Mouse (Mus musculus) heart, postnatal 0 days (tissue): ENCODE measurements around the gene Slc25a42.

Experiments
- CTCF ChIP-seq: IDR thresholded peaks from 2 replicates; pipeline ENCODE4 v1.5.1; 2016; ENCODE audit warnings: antibody characterized with exemption, control low read depth, low read depth
- EP300 ChIP-seq: IDR thresholded peaks from 2 replicates; pipeline ENCODE4 v1.6.1; 2016; ENCODE audit warnings: antibody characterized with exemption, low read depth

GRCm38 (mm10) chr8:70136591-70136990, 75.5 kb downstream of the Slc25a42 start:
- TF ChIP-seq CTCF: no peak
- no peak for TF ChIP-seq EP300
